Mouse (Mus musculus) erythroblast, embryonic 14.5 days (primary cell): ENCODE results near the gene Atp13a3.

Source experiments
- GATA1 ChIP-seq: IDR thresholded peaks from 2 replicates; pipeline ENCODE4 v1.6.1; 2012; ENCODE audit warnings: low read length, inconsistent platforms, mixed read lengths
- TAL1 ChIP-seq: IDR thresholded peaks from 3 replicates; pipeline ENCODE4 v1.6.1; 2012; ENCODE audit warnings: low read length, inconsistent platforms, mixed read lengths

GRCm38 (mm10) chr16:30275558-30276340, 130.0 kb downstream of the Atp13a3 start:
- TF ChIP-seq TAL1 (no peak), GATA1 (no peak)
